Mouse (Mus musculus) heart, postnatal 10 days (tissue): ENCODE data around the gene Ttc6. TPM values are rescaled to one million over a fixed set of nuclear protein-coding genes. Genes with fewer than 3 reads are reported as not detected.
A peak's percentile ranks its signal among the peaks of the same experiment; 100 is the strongest.

Experiments
- DNase-seq, 2 experiments: peaks; one replicate each; pipeline ENCODE4 v3.0.0; 2021
- intact Hi-C: fragments of 180-260 bp; cut with DNase I; formaldehyde crosslinking; loops from one replicate; pipeline ENCODE4 v1.15.1; 2025
- total RNA-seq, 2 experiments: library from RNA; stranded (reverse); gene quantifications; 2 replicates each; pipeline ENCODE4 v1.2.3; 2021

Ttc6 gene
- total RNA-seq: not detected

DNA sequence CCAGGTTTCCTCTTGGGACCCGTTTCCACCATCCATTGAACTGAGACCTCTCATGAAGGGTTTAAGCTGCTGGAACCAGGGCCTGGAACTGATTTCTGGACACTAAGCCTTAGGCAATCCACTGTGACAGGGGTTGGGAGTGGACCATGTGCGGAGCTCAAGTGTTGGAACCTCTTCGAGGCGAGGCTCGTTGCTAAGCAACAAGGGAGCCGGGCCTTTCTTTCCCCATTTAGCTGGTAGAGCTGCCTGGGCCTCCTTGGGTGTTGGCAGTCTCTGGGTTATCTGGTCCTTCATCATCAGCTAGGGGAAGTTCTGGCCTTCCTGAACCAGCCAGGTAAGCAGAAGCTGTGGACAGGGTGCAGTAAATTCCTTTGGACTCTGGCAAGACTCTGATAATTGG, at the start of gene Ttc6:
Ttc6 (plus strand) TSS at position 205 of the 400 bp plus-strand sequence.
- intact Hi-C loops: no loop called here
- DNase-seq: no peak

DNA sequence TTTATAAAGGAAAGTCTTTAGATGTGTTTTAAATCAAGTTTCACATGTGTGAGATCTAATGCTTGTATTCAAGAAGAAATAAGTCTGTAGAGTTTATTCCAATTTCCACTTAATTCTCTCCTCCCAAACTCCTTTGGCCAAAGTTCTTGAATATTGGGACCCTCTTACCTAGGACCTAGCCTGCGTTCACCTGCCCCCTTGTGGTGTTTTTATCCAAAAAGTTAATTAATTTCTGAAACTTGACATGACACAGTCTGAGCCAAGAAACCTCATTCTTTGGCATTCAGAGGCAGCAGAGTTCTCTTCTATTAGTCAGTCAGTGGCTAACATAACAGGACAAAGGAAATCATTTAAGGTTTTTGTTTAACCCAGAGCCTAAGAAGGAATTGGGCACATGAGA, 49.4 kb upstream of the Ttc6 start:
- no peak for DNase-seq
- intact Hi-C loops: no loop called here

DNA sequence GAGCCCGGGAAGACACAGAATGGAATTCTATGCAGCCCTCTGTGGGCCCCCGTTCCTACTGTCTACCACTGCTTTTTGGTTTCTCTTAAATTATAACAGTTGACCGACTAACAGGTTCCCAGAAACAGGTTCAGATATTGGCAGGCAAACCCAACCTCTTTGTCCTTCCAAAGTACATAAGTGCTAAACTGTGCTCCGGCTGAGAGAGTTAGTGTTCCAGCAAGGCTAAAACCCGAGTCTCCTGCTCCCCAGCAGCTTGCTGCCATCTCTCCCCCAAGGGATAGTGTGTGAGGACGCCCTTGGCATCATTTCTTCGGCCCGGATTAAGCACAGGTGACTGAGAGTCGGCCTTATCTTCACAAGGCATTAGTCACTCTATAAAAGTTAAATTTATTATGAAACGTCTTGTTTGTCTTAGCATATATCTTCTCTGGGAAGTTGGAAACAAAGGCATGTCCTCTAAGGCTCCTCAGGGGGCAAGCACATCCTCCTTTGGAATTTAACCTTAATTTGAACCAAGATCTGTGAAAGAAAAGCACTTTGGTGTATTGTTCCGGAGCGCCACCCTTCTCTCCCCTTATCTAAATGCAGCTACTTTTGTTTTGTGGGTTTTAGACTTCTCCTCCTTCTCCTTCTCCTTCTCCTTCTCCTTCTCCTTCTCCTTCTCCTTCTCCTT, 48.1 kb upstream of the Ttc6 start:
- intact Hi-C loops: no loop called here

DNA sequence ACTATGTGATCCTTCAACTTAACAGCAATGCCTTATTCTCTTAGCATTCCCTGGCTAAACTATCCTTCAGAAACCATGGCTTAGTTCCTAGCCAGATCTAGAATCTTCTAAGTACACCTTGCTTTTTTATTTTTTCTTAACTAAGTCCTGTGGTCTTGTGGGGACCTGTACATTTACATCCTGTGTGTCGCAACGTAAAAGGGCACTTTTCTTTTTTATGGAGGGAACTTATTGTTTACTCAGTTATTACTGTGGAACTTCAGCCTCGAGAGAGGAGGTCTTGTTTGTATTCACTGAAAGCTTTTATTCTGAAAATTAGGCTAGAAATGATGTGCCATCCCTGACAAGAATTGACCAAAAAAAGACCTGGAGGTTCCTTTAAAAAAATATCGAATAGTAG, 35.6 kb upstream of the Ttc6 start:
- intact Hi-C loops: no loop called here
- DNase-seq: no peak

More for the DNA sequence above, 48.1 kb upstream of the Ttc6 start:
- DNase-seq: no peak

DNA sequence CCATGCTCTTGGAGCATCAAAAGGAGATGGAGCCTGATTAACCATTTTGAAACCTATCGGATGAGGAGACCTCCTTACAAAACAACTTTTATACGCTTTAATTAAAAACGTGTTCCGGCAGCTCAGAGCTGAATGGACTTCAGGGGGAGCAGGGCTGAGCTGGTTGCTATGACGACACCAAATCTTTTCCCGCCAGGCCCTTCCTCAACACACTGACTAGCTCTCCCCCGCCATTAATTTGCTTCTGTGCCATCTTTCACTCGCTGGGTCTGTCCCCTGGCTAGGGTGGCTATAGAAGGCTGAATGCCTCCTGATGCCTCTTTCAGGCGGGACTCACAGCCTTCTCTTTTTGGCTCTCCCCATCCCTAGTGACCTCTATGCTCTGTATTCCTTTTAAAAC, 33.4 kb upstream of the Ttc6 start:
- intact Hi-C loops: no loop called here
- DNase-seq: no peak

DNA sequence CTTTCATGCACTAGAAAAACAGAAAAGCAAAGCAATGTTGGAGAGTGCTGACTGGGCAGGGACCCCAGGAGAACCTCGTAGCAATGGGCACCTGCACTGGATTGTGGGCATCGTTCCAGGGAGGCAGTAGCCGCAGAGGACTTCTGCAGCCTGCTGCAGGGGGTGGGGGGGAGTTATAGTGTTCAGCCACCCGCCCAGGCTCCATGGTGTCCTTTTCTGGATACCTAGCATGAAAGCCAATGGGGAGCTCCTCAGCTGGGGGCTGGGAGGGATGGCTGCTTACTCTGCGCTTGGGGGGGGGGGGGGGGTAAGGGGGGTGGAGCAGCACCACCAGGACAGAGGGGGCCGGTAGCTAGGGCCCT, 29.4 kb upstream of the Ttc6 start:
- no peak for DNase-seq
- intact Hi-C loops: no loop called here

DNA sequence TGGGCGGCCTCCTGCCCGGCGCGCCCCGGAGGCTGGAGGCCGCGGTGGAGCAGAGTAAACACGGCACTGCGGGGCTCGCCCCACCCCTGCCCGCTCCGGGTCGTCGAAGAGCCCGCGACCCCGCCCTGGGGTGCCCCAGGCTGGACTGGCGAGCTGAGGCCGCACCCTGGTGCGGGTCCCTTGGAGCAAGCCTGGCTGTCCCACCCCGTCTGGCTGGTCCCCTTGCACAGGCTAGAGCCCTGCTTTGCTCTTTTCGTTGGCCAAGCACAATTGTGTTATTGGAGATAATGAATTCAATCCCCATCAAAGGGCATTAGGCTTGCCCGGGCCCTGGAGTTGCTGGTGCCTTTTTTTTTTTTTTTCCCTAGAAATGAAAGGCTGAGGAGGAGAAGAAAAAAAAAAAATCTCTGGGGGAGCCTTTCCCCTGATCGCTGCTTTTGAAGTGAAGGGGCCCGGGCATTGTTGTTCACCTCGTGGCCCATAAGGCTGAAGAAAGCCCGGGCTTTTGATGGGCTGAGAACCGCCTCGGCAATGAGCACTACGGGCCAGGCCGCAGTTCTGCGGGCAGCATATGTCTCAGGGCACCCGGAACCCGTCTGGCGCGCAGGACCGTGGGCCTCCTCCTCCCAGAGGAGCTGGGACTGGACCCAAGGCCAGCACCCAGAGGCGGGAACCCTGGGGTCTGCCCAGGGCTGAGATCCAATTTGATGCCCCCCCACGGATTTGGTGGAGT, 28.9 kb upstream of the Ttc6 start:
- intact Hi-C loops: loop anchor here (5.0 kb wide), 1 partner anchor 838 kb away; no protein-coding TSS in a partner anchor
- DNase-seq: peak in 1 of 2 experiments; percentile 7

DNA sequence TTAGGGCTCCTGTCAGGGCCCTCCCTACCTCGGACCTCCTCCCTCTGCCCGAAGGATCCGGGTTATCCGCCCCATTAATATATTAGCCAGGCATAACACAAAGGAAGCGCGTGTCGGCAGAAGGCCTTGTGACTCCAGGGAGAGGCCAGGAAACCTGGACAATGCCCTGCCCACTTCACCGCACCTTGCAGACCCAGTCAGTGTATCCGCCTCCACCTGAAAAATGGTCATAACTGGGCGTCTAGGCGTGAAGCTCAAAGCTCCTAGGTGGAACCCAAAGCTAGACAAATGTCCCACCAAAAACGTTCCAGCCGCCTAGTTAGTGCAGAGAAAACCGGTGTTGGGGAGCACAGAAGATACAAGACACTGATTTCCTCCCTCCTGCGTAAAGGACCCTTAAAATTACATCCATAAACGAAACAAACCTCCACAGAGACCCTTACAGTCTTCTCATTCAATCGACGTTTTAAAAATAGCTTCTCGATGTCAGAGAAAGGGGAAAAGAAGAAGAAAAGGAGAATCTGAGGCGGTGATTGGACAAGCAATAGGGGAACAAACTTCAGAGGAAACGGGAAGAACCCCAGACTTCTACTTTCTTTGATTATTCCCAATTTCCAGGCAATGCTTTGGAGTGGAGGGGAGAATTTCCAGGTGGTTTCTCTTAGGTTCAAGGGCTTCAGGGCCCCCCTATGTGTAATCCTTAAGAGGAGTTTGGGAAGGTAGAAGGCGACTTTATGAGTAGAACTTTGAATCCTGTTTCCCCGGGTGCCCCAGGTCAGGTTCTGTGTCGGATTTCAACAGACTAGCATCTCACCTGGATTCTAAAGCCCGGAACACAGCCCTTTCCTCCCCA, 27.6 kb upstream of the Ttc6 start:
- intact Hi-C loops: loop anchor here (5.0 kb wide), 1 partner anchor 839 kb away; no protein-coding TSS in a partner anchor
- DNase-seq: peak in 1 of 2 experiments; percentile 10

DNA sequence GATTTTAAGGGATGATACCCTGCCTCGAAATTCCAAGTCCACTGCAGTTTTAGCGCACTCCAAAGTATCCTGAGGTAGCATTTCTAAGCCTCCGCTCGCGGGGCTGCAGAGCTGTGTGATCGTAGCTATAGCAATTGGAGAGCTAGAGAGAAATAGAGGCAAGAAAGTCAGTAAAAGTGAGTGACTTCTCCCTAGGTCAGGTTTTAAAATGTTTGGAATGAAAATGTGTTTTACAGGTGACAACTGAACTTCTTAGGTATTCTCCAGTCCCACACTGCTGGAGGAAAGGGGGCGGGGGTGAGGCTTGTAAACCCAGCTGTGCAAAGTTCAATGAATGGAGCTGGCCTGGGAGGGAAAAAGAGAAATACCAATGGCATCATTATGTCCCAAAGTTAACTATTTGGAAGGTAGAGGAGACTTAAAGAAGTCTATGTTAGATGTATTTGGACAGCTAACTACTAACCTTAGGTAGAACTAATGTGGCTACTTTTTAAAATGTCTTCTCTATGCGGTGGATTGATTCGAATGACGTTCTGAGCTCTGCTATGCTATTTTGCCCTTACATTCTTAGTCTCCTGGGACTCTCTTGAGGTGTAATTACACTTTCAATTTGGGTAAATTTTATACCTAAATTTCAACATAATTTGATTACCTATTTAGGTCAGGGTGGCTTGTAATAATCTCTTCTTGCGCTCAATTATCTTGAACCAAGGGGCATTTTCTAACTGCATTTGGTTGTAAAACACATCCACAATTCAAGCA, 26.8 kb upstream of the Ttc6 start:
- intact Hi-C loops: loop anchor here (5.0 kb wide), 1 partner anchor 840 kb away; no protein-coding TSS in a partner anchor

DNA sequence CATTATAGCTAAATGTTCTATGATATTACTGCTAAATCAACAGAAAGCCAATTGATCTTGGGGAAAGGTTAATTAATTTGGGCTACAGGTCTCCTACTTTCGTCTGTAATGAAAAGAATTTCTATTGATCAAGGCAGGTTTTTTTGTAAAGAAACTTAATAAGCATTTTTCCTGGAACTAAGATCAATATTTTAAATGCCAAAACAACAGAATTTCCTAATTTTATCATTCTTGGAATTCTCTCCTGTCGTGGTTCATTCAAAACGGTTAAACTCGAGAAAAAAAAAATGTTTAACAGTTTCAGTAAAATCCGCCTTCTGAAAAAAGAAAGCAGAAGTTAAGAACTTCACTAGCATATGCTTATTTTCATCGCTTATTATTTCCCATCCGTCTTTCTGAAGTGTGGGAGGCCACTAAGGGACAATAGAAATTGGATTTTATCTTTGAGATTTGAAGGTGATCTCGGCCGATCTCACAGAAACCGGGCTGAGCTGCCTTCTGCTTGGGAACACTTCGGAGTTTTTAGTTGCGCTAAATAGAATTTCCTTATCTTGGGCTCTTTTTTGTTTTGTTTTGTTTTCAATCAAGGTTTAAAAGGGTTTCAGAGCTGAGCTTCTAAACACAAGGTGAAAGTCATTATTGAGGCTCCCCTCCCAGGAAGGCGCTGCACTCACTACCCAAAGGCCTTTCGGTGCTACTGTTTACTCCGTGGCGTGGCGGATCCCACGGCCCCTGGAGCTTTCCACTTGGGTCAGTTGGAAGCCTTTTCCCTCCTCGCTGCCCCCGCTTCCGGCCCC, 25.9 kb upstream of the Ttc6 start:
- DNase-seq: peak in 1 of 2 experiments; percentile 25
- intact Hi-C loops: loop anchor here (5.0 kb wide), 1 partner anchor 841 kb away; no protein-coding TSS in a partner anchor

More for the DNA sequence above, 26.8 kb upstream of the Ttc6 start:
- peak in 1 of 2 experiments; percentile 3 for DNase-seq

DNA sequence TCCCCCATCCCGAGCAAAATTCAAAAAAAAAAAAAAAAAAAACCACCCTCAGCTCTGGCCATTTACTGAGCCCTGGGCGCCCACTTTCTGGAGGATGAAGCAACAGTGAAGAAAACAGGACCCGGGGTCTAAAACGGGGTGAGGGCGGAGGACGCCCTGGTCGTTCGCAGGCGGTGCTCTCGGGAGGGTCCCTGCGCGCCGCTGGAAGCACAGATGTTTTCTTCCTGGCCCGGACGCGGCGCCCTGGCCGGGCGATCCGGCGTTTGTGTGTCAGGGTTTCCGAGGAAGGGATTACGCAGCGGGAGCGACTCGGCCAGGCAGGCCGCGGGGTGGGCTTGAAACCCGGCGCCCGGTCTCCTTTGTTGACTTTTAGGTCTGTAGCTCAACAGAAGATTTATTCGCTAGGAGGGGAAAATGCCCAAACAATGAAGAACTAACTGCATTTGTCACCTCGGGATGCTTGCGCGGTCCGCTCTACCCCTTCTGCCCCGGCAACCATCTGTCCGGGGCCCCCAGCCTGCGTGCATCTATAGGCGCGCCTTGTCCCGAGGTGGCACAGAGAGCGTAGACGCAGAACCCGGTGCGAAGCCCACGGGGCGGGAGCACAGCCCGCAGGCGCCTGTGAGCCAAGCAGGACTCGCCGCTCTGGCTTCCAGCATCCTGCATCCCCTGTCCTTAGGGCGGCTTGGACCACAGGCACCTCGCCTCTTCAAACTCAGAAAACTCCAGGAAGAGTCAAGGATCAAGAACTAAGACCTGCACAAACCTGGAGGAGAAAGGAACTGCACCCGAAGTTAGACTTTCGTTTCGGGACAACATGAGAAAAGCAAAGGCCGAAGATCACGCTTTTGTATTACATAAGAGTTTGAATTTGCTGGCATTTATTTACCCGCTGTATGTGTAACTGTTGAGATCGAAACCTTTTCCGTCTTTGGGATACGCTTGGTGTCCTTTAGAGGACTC, 25.0 kb upstream of the Ttc6 start:
- peak; percentile 55 to 57 for DNase-seq
- intact Hi-C loops: loop anchor here (5.0 kb wide), 1 partner anchor 842 kb away; no protein-coding TSS in a partner anchor

DNA sequence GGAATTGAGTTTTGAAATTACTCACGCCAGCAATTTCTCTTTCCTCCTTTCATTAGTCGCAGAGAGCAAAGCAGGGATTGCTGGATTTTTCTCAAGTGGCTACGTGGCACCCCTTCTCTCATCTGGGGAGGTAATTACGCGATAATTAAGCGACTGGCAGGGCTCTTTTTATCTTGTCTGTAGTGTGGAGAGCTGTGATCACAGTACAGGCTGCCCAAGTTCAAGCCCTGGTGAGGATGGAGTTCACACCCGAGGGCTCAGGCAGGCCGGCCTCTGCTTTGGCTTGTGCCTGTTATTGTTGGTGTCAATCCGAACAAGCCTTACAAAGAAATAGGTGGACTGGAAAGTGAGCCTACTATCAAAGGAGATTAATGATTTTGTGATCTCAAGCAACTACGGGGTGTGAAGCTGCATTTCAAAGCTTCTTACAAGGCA, 24.3 kb upstream of the Ttc6 start:
- DNase-seq: peak in 1 of 2 experiments; percentile 60
- intact Hi-C loops: loop anchor here (5.0 kb wide), 1 partner anchor 842 kb away; no protein-coding TSS in a partner anchor

DNA sequence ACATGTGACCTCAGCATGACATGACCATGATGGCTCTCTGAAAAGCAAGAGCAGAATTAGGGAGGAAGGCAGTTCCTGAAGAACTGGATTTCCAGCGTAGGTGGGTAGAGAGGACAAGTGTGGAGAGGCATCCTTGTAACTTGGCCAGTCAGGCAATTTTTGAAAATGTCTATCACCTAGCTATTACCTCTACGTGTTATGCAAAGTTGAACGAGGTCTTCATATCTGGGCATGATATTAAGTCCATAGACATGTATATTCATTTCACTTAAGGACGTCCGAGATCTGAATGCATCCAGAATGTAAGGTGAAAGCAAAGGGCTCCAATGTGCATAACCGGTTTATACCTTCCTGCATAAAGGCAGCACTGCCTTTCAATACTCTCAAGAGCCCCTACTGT, 22.8 kb upstream of the Ttc6 start:
- intact Hi-C loops: loop anchor here (10.0 kb wide), 1 partner anchor 1006 kb away; the partner anchor contains the start of gene Nkx2-1

DNA sequence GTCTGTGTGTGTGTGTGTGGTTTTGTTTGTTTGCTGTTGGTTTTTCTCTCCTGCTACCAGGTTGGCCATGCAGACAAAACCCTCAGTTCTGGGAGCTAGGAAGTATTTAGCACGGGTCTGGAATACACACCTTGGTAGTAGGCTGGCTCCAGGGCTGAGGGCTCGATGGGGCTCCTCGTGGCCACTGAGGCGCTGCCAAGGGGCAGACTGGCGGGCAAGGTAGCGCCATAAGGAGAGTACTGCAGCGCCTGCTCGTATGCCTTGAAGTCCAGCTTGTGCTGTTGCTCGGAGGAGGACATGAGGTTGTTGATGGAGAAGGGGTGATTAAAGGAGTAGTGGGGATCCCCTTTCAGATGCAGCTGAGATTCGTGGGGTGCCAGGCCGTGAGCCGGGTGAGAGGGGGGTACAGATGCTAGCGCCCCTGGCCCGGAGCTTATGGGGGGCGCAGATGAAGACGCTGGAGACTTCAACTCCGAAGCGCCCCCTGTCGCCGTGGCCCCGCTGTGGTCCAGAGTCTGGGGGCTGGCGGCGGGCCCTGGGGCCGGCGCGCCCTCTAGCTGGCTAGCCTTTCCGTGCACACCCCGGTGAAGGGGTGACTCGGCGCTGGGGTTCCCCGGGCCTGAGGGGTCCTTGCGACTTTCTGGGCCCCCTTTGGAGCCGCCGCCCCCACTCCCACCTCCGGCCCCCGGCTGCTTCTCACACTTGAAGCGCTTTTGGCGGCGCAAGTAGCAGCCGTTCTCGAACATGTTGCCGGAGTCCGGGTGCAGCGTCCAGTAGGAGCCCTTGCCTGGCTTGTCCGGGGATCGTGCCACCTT, 21.8 kb upstream of the Ttc6 start:
- intact Hi-C loops: loop anchor here (10.0 kb wide), 1 partner anchor 1007 kb away; the partner anchor contains the start of gene Nkx2-1
- DNase-seq: peak in 1 of 2 experiments; percentile 11

More for the DNA sequence above, 22.8 kb upstream of the Ttc6 start:
- DNase-seq: peak in 1 of 2 experiments; percentile 21

DNA sequence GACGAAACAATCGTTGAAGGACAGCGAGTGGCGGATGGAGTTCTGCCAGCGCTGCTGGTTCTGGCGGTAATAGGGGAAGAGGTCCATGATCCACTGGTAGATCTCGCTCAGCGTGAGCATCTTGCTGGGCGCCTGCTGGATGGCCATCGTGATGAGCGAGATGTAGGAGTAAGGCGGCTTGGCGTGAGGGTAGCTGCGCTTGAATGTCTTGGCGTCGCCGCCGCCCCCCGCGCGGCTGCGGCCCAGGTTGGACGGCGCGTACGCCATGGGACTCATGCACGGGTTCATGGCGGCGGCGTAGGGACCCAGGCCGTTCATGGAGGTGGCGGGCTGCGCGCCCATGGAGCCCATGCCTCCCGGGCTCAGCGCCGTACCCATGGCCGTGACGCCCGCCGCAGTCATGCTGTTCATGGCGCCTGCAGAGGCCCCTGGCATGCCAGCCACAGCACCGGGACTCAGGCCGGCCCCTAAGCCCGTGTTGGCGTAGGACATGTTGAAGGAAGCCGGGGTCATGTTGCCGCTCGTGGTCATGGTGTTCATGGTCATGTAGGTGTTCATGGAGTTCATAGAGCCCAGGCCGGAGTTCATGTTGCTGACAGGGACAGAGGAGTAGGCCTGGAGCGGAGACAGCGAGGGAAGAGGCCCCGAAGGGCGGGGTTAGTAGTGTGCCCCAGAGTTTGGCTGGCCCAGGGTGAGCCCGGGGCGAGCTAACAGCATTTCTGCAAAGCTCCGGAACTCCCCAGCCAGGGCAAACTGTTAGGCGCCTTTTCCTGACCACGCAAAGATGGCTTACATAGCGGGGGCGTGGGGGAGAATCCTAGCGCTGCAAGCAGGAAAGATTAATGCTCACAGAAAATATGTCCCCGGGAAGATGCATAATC, 20.9 kb upstream of the Ttc6 start:
- intact Hi-C loops: loop anchor here (10.0 kb wide), 1 partner anchor 1008 kb away; the partner anchor contains the start of gene Nkx2-1
- DNase-seq: peak in 1 of 2 experiments; percentile 8

DNA sequence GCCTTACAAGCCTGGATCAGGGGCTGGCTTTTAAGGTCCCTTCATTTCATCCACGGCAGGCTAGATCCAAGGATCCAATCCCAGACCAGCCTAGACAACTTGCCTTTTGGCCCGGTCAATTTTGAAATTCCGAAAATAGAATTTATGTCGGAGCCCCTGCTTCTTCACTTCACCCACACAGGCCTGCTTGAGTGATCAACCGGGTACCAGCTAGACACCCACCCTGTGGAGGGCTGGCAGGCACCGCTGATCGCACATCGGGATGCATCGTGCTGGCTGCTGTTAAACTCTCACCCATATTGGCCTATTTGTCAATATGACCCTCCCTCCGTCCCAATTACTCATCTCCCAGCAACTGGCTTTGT, 20.3 kb upstream of the Ttc6 start:
- DNase-seq: no peak

More for the DNA sequence above, 20.3 kb upstream of the Ttc6 start:
- intact Hi-C loops: loop anchor here (10.0 kb wide), 1 partner anchor 1009 kb away; the partner anchor contains the start of gene Nkx2-1
